Mouse (Mus musculus) kidney, embryonic 14.5 days (tissue): ENCODE data around the gene Tmem131l. TPM values are rescaled to one million over a fixed set of nuclear protein-coding genes. Genes with fewer than 3 reads are reported as not detected.

Experiments
- ATAC-seq: fragments of 200-750 bp; cut with Nextera tagmentation; 2 replicates; pipeline ENCODE4 v1.8.0; 2017; ENCODE audit warnings: moderate number of reproducible peaks, mild to moderate bottlenecking, moderate TSS enrichment, moderate library complexity; ENCODE audit not compliant: low FRiP score, low TSS enrichment
- H3K27ac ChIP-seq: fragments of 300-500 bp; sonication (generic); 2 replicates; pipeline ENCODE4 v1.5.1; 2014; ENCODE audit warnings: low read depth, mild to moderate bottlenecking, low read length, moderate library complexity, mixed read lengths
- H3K27me3 ChIP-seq: fragments of 300-500 bp; sonication (generic); 2 replicates; pipeline ENCODE4 v1.6.1; 2014; ENCODE audit warnings: mild to moderate bottlenecking, low read length; ENCODE audit not compliant: control insufficient read depth, insufficient read depth
- H3K36me3 ChIP-seq: fragments of 300-500 bp; sonication (generic); 2 replicates; pipeline ENCODE4 v1.6.1; 2014; ENCODE audit warnings: low read length, mixed read lengths; ENCODE audit not compliant: control insufficient read depth, insufficient read depth
- H3K4me1 ChIP-seq: fragments of 300-500 bp; sonication (generic); 2 replicates; pipeline ENCODE4 v1.6.1; 2014; ENCODE audit warnings: low read length, mixed read lengths; ENCODE audit not compliant: control insufficient read depth, insufficient read depth
- H3K4me2 ChIP-seq: fragments of 300-500 bp; sonication (generic); replicated peaks from 2 replicates; pipeline ENCODE4 v1.6.1; 2014; ENCODE audit warnings: low read depth, mild to moderate bottlenecking, low read length
- H3K4me3 ChIP-seq: fragments of 300-500 bp; sonication (generic); 2 replicates; pipeline ENCODE4 v1.5.1; 2014; ENCODE audit warnings: mild to moderate bottlenecking, low read length
- H3K9ac ChIP-seq: fragments of 300-500 bp; sonication (generic); 2 replicates; pipeline ENCODE4 v1.6.1; 2014; ENCODE audit warnings: low read depth, mild to moderate bottlenecking, low read length, moderate library complexity
- H3K9me3 ChIP-seq: fragments of 300-500 bp; sonication (generic); 2 replicates; pipeline ENCODE4 v1.6.1; 2016; ENCODE audit warnings: low read length; ENCODE audit not compliant: control insufficient read depth
- WGBS: fragments of 180-500 bp; shearing (Covaris S2); extraction: QIAGEN DNeasy Blood & Tissue Kit; methylation state at CpG from one replicate; pipeline ENCODE4 v1.1.7; 2014; 5-methylcytosine and 5-hydroxymethylcytosine counted together
- polyA plus RNA-seq: library from polyadenylated mRNA; unstranded; fragments of >200 nt; fragmentation: Nextera tagmentation; extraction: Ambion mirVana; gene quantifications from 2 replicates; pipeline ENCODE4 v1.2.1, GENCODE M21; 2014

Tmem131l gene
- polyA plus RNA-seq, 1 experiment from 2014 or later, result 45.3 TPM

GRCm38 (mm10) chr3:84010995-84011663 lies 28.8 kb downstream of the Tmem131l start:
- no peak for ATAC-seq
- no peak overlapping the region for H3K9ac ChIP-seq
- peaks cover 9% of the 10 kb centered on the region for H3K36me3 ChIP-seq
- H3K9me3 ChIP-seq, result peaks cover 3% of the 10 kb centered on the region; the same call in 1 of the 2 replicates
- no peak overlapping the region for H3K4me2 ChIP-seq
- H3K4me3 ChIP-seq, result no peak overlapping the region
- WGBS, result 63% methylated on average over 5 of the region's 5 CpGs
- H3K27ac ChIP-seq, result no peak overlapping the region
- no peaks in the 10 kb centered on the region for H3K27me3 ChIP-seq
- H3K4me1 ChIP-seq, result peaks cover 6% of the 10 kb centered on the region; the same call in 1 of the 2 replicates

GRCm38 (mm10) chr3:84005989-84006388 lies 34.0 kb downstream of the Tmem131l start:
- H3K4me1 ChIP-seq, result peaks cover 32% of the 10 kb centered on the region
- no peak overlapping the region for H3K27ac ChIP-seq
- no peak for ATAC-seq
- H3K36me3 ChIP-seq, result peaks cover 3% of the 10 kb centered on the region
- H3K4me3 ChIP-seq, result no peak overlapping the region
- H3K4me2 ChIP-seq, result no peak overlapping the region
- H3K9me3 ChIP-seq, result no peaks in the 10 kb centered on the region
- no peaks in the 10 kb centered on the region for H3K27me3 ChIP-seq
- WGBS, result 86% methylated on average over 7 of the region's 7 CpGs
- H3K9ac ChIP-seq, result no peak overlapping the region

- peak overlapping the region; percentile 55; the same call in 1 of the 2 replicates for H3K27ac ChIP-seq
- H3K27me3 ChIP-seq, result no peaks in the 10 kb centered on the region
- peaks cover 3% of the 10 kb centered on the region; the same call in 1 of the 2 replicates for H3K36me3 ChIP-seq
- H3K9me3 ChIP-seq, result no peaks in the 10 kb centered on the region
- 21% methylated on average over 2 of the region's 2 CpGs for WGBS
- ATAC-seq, result peak; percentile 68; the same call in 1 of the 2 replicates
- no peak overlapping the region for H3K4me2 ChIP-seq
- H3K4me3 ChIP-seq, result no peak overlapping the region
- peaks cover 29% of the 10 kb centered on the region for H3K4me1 ChIP-seq
- no peak overlapping the region for H3K9ac ChIP-seq
Observed at GRCm38 (mm10) chr3:84004330-84005090, 35.5 kb downstream of the Tmem131l start.

GRCm38 (mm10) chr3:84002433-84003090 lies 37.4 kb downstream of the Tmem131l start:
- Histone ChIP-seq H3K27me3 (no peaks in the 10 kb centered on the region), H3K4me3 (no peak overlapping the region), H3K9me3 (no peaks in the 10 kb centered on the region), H3K9ac (no peak overlapping the region), H3K27ac (no peak overlapping the region), H3K4me1 (peaks cover 33% of the 10 kb centered on the region), H3K4me2 (no peak overlapping the region), H3K36me3 (no peaks in the 10 kb centered on the region)
- peak; percentile 64 for ATAC-seq
- 40% methylated on average over 6 of the region's 6 CpGs for WGBS

- H3K9me3 ChIP-seq, result no peaks in the 10 kb centered on the region
- no peaks in the 10 kb centered on the region for H3K27me3 ChIP-seq
- H3K27ac ChIP-seq, result no peak overlapping the region
- no peak overlapping the region for H3K9ac ChIP-seq
- no peak overlapping the region for H3K4me3 ChIP-seq
- WGBS, result 65% methylated on average over 5 of the region's 5 CpGs
- no peaks in the 10 kb centered on the region for H3K36me3 ChIP-seq
- H3K4me2 ChIP-seq, result no peak overlapping the region
- ATAC-seq, result no peak
- peaks cover 28% of the 10 kb centered on the region for H3K4me1 ChIP-seq
Observed at GRCm38 (mm10) chr3:83997563-83997962, 42.4 kb downstream of the Tmem131l start.

GRCm38 (mm10) chr3:83997036-83997435 lies 42.9 kb downstream of the Tmem131l start:
- 81% methylated on average over 3 of the region's 3 CpGs for WGBS
- Histone ChIP-seq H3K27me3 (no peaks in the 10 kb centered on the region), H3K36me3 (no peaks in the 10 kb centered on the region), H3K27ac (no peak overlapping the region), H3K9ac (no peak overlapping the region), H3K9me3 (no peaks in the 10 kb centered on the region), H3K4me2 (no peak overlapping the region), H3K4me3 (no peak overlapping the region), H3K4me1 (peaks cover 28% of the 10 kb centered on the region)
- ATAC-seq, result no peak

GRCm38 (mm10) chr3:83996086-83996485 lies 43.9 kb downstream of the Tmem131l start:
- Histone ChIP-seq H3K27me3 (no peaks in the 10 kb centered on the region), H3K9ac (no peak overlapping the region), H3K4me3 (no peak overlapping the region), H3K4me1 (peaks cover 28% of the 10 kb centered on the region), H3K9me3 (no peaks in the 10 kb centered on the region), H3K36me3 (no peaks in the 10 kb centered on the region), H3K4me2 (no peak overlapping the region), H3K27ac (no peak overlapping the region; the same call in 1 of the 2 replicates)
- WGBS, result 70% methylated on average over 6 of the region's 6 CpGs
- no peak for ATAC-seq

GRCm38 (mm10) chr3:83995254-83995830 lies 44.6 kb downstream of the Tmem131l start:
- Histone ChIP-seq H3K27me3 (no peaks in the 10 kb centered on the region), H3K27ac (no peak overlapping the region), H3K4me1 (peaks cover 28% of the 10 kb centered on the region), H3K4me2 (no peak overlapping the region), H3K9me3 (no peaks in the 10 kb centered on the region), H3K36me3 (no peaks in the 10 kb centered on the region), H3K4me3 (no peak overlapping the region), H3K9ac (no peak overlapping the region)
- no peak for ATAC-seq
- WGBS, result 57% methylated on average over 9 of the region's 9 CpGs
